8 mouse cellular contexts compared by ENCODE assay signal in genomic region chr2:118388341-118389335, GRCm38 (mm10). TPM values are rescaled to one million over a fixed set of nuclear protein-coding genes. Genes with fewer than 3 reads are reported as not detected.
A peak's percentile ranks its signal among the peaks of the same experiment; 100 is the strongest.
DNase-seq lines count a peak whose midpoint lies in the region; ATAC-seq and TF ChIP-seq lines count a peak whose summit lies in the region.

Gene Eif2ak4 (plus strand): TSS chr2:118388618.

- peak; percentile 97 for DNase-seq in MN1 (ENCODE audit: low spot score)
- peak; percentile 100 for DNase-seq in cerebellum, adult 9-10 months
- DNase-seq in hindbrain, embryonic 10.5 days (ENCODE audit: low spot score): peak; percentile 97
- peak; percentile 100 for DNase-seq in layer of hippocampus, adult 9-11 months
- peak; percentile 100 for DNase-seq in lung, postnatal 0 days (ENCODE audit: low spot score)
- peak; percentile 95 for DNase-seq in ovary, postnatal 14 days (ENCODE audit: low spot score)
- DNase-seq in thymus, postnatal 14 days: peak; percentile 99

- H3K4me1 ChIP-seq in hindbrain, embryonic 10.5 days (replicated peaks): peaks cover 22% of the 10 kb centered on the region
- no peaks in the 10 kb centered on the region for H3K4me1 ChIP-seq in lung, postnatal 0 days (ENCODE audit: insufficient read depth, low read depth, low read length)

- peaks cover 3% of the 10 kb centered on the region; the same call in 1 of the 2 replicates for H3K27me3 ChIP-seq in hindbrain, embryonic 10.5 days (ENCODE audit: insufficient read depth, poor library complexity, severe bottlenecking)
- H3K27me3 ChIP-seq in lung, postnatal 0 days (replicated peaks; ENCODE audit: insufficient read depth, low read length): no peaks in the 10 kb centered on the region

- H3K4me3 ChIP-seq in hindbrain, embryonic 10.5 days: peak within 1 kb of the TSS; percentile 77
- H3K4me3 ChIP-seq in lung, postnatal 0 days (ENCODE audit: low read depth, low read length): peak within 1 kb of the TSS; percentile 82

- TF ChIP-seq CTCF in lung, postnatal 0 days (IDR thresholded peaks at IDR 0.05): peak; percentile 27; the same call in 1 of the 2 replicates

- no peaks in the 10 kb centered on the region for H3K36me3 ChIP-seq in hindbrain, embryonic 10.5 days
- no peaks in the 10 kb centered on the region for H3K36me3 ChIP-seq in lung, postnatal 0 days (ENCODE audit: insufficient read depth, low read length)

- under 1% methylated on average over 61 of the region's 61 CpGs for WGBS in hindbrain, embryonic 10.5 days
- WGBS in lung, postnatal 0 days: under 1% methylated on average over 58 of the region's 61 CpGs

- H3K9ac ChIP-seq in lung, postnatal 0 days (replicated peaks; ENCODE audit: low read depth): peak within 1 kb of the TSS; percentile 86

- H3K4me2 ChIP-seq in lung, postnatal 0 days (replicated peaks; ENCODE audit: low read depth, low read length): peak within 1 kb of the TSS; percentile 78

- peak within 1 kb of the TSS; percentile 94 for H3K27ac ChIP-seq in hindbrain, embryonic 10.5 days
- peak within 1 kb of the TSS; percentile 94 for H3K27ac ChIP-seq in lung, postnatal 0 days (ENCODE audit: low read length)

- no peak for TF ChIP-seq EP300 in lung, postnatal 0 days (IDR thresholded peaks at IDR 0.05)

- ATAC-seq in frontal cortex, adult (ENCODE audit: low TSS enrichment): peak; percentile 98
- ATAC-seq in lung, postnatal 0 days: peak; percentile 96

- no peaks in the 10 kb centered on the region for H3K9me3 ChIP-seq in hindbrain, embryonic 10.5 days
- no peaks in the 10 kb centered on the region for H3K9me3 ChIP-seq in lung, postnatal 0 days (ENCODE audit: low read length)

RNA-seq across cellular contexts. Expression of gene Eif2ak4, which starts in this region (rescaled TPM):
- 11.4 and 14.2 TPM in 2 replicates for polyA plus RNA-seq in hindbrain, embryonic 10.5 days (2016; fragmentation: Nextera tagmentation; extraction: Ambion mirVana)
- polyA plus RNA-seq in lung, postnatal 0 days (2015; fragmentation: Nextera tagmentation; extraction: Ambion mirVana): 5.2 and 6.2 TPM in 2 replicates

Comparison
In these comparisons a context has a peak if more than half of its experiments do, and no peak if none do; other contexts are left out.
1. Peak in every context shown above with its lines: DNase-seq, ATAC-seq, H3K4me3 ChIP-seq and H3K27ac ChIP-seq.